Mouse (Mus musculus): Measurements from ENCODE around the gene Gm7970. TPM values are rescaled to one million over a fixed set of nuclear protein-coding genes. Genes with fewer than 3 reads are reported as not detected.
"Not testable (repeated sequence)": the region's sequence is repeated elsewhere in the genome, so short reads cannot be mapped to it uniquely, and the experiment has no call there.

Gene Gm7970
- not detected in 2 replicates for polyA plus RNA-seq (2015; fragmentation: Nextera tagmentation; extraction: Ambion mirVana)

DNA sequence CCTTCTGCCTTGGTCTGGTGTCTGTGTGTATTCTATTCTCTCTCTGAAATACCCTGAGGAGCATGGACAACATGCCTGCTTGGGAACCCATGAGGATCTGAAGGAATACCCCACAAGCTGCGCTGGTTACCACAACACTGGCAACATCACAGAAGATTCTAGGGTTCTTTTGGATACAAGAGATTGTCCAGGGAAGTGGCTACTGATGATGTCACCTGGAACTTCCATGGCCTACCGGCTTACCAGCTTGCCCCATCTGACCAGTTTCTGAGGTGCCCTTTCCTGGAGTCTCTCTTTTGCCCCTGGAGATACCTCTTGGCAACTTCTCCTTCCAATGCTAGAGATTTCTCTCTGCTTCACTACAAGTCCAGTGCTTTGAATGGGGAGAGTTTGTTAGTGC lies at the start of gene Gm7970:
Gene Gm7970 (minus strand): TSS at position 101 of the 400 bp plus-strand sequence.
- not testable (repeated sequence) for H3K4me3 ChIP-seq (ENCODE audit: low read length); H3K9me3 ChIP-seq (replicated peaks; ENCODE audit: control insufficient read depth, low read length); H3K4me1 ChIP-seq (ENCODE audit: control insufficient read depth, insufficient read depth, low read length); H3K4me2 ChIP-seq (ENCODE audit: low read depth, low read length); H3K9ac ChIP-seq (ENCODE audit: low read length); H3K36me3 ChIP-seq (ENCODE audit: control insufficient read depth, insufficient read depth); ATAC-seq (replicated peaks; ENCODE audit: extremely low read depth, insufficient read depth, low FRiP score); H3K27me3 ChIP-seq (ENCODE audit: control insufficient read depth, insufficient read depth, low read length); H3K27ac ChIP-seq (ENCODE audit: low read length)
- WGBS: no CpG with 5 or more reads among the region's 2 CpGs

DNA sequence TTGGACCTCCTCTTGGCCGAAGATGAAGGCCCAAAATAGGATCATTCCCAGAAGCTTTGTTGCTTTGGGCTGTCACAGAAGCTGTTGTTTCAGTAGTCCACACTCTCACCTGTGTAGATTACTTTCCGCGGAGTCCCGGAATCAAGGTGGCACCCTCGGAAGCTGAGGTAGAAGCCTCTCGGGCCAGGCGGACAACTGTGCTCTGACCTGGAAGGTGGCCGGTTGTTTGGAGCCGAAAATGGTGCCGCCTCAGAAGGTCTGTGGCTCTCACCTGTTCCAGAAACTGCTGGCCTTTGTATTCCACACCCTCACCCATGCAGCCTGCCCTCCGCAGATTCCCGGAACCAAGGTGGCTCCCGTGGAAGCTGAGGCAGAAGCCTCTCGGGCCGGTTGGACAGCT lies 45.6 kb upstream of the Gm7970 start:
- H3K27ac ChIP-seq (ENCODE audit: low read length); H3K9ac ChIP-seq (ENCODE audit: low read length); H3K27me3 ChIP-seq (ENCODE audit: control insufficient read depth, insufficient read depth, low read length); H3K36me3 ChIP-seq (ENCODE audit: control insufficient read depth, insufficient read depth); ATAC-seq (replicated peaks; ENCODE audit: extremely low read depth, insufficient read depth, low FRiP score); H3K4me1 ChIP-seq (ENCODE audit: control insufficient read depth, insufficient read depth, low read length); H3K4me3 ChIP-seq (ENCODE audit: low read length); H3K4me2 ChIP-seq (ENCODE audit: low read depth, low read length); H3K9me3 ChIP-seq (replicated peaks; ENCODE audit: control insufficient read depth, low read length): not testable (repeated sequence)
- 86% methylated on average over 15 of the region's 15 CpGs for WGBS

DNA sequence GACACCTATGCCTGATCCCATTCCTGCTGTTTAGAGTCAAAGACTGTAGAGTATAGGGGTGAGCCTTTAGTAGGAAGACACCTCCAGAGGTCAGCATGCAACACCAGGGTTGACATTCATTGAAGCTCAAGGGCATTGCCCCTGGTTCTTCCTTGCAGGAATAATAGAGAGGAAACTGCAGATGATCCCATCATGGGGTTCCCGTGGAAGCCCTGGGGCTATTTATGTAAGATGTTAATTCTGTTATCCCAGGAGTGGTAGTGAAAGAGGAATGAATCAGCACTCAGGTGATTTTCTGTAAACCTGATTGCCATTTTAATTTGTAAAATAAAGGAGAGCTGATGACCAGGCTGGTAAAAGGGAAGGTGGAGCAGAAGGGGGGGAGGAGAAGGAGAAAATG lies 31.0 kb upstream of the Gm7970 start:
- ATAC-seq (replicated peaks; ENCODE audit: extremely low read depth, insufficient read depth, low FRiP score): not testable (repeated sequence)

DNA sequence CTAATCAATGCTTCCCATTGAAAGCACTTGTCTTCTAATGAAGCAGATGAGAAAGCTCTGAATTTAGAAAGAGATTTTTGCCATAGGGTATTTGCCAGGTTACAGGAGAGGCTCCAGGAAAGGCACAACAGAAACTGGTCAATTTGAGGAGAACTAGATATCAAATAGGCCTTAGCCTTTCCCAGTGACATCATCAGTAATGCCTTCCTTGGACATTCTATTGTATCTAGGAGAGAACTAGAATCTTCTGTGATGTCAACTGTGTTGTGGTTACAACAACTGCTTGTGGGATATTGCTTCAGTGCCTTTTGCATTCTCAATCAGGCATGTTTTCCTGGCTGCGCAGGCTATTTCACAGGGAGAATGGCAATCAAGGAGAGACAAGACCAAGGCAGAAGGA lies 17.5 kb upstream of the Gm7970 start, which contains the start of gene 1700049E17Rik2:
Gene 1700049E17Rik2 (plus strand): TSS at position 301 of the 400 bp plus-strand sequence.
- WGBS: no CpG with 5 or more reads among the region's 1 CpGs
- H3K9ac ChIP-seq (ENCODE audit: low read length); ATAC-seq (replicated peaks; ENCODE audit: extremely low read depth, insufficient read depth, low FRiP score); H3K4me3 ChIP-seq (ENCODE audit: low read length); H3K4me1 ChIP-seq (ENCODE audit: control insufficient read depth, insufficient read depth, low read length); H3K27ac ChIP-seq (ENCODE audit: low read length); H3K27me3 ChIP-seq (ENCODE audit: control insufficient read depth, insufficient read depth, low read length); H3K9me3 ChIP-seq (replicated peaks; ENCODE audit: control insufficient read depth, low read length); H3K4me2 ChIP-seq (ENCODE audit: low read depth, low read length); H3K36me3 ChIP-seq (ENCODE audit: control insufficient read depth, insufficient read depth): not testable (repeated sequence)

More for the DNA sequence above, 31.0 kb upstream of the Gm7970 start:
- WGBS: 79% methylated on average over 1 of the region's 1 CpGs
- not testable (repeated sequence) for H3K4me1 ChIP-seq (ENCODE audit: control insufficient read depth, insufficient read depth, low read length); H3K36me3 ChIP-seq (ENCODE audit: control insufficient read depth, insufficient read depth); H3K4me2 ChIP-seq (ENCODE audit: low read depth, low read length); H3K4me3 ChIP-seq (ENCODE audit: low read length); H3K27me3 ChIP-seq (ENCODE audit: control insufficient read depth, insufficient read depth, low read length); H3K9ac ChIP-seq (ENCODE audit: low read length); H3K27ac ChIP-seq (ENCODE audit: low read length); H3K9me3 ChIP-seq (replicated peaks; ENCODE audit: control insufficient read depth, low read length)

DNA sequence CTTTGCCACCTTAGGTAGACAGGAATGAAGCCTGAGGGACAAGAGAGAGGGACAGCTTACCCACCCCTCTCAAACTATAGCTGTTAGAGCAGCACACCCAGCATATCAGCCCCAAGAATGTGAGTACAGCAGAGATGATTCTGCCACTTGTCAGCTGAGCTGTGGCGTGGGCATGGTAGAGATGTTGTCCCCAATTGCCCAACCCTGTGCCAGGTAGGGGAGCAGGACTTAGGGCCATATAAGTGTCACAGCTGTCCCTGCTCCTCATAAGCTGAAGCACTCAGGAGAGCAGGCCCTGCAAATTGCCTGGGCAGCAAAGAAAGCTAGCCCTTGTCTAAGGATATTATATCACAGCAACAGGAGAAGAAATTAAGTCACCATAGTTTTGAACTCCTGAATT lies 30.7 kb downstream of the Gm7970 start:
- not testable (repeated sequence) for H3K4me3 ChIP-seq (ENCODE audit: low read length); H3K9ac ChIP-seq (ENCODE audit: low read length); ATAC-seq (replicated peaks; ENCODE audit: extremely low read depth, insufficient read depth, low FRiP score); H3K27ac ChIP-seq (ENCODE audit: low read length); H3K27me3 ChIP-seq (ENCODE audit: control insufficient read depth, insufficient read depth, low read length); H3K36me3 ChIP-seq (ENCODE audit: control insufficient read depth, insufficient read depth); H3K9me3 ChIP-seq (replicated peaks; ENCODE audit: control insufficient read depth, low read length); H3K4me1 ChIP-seq (ENCODE audit: control insufficient read depth, insufficient read depth, low read length); H3K4me2 ChIP-seq (ENCODE audit: low read depth, low read length)
- 53% methylated on average over 1 of the region's 1 CpGs for WGBS

DNA sequence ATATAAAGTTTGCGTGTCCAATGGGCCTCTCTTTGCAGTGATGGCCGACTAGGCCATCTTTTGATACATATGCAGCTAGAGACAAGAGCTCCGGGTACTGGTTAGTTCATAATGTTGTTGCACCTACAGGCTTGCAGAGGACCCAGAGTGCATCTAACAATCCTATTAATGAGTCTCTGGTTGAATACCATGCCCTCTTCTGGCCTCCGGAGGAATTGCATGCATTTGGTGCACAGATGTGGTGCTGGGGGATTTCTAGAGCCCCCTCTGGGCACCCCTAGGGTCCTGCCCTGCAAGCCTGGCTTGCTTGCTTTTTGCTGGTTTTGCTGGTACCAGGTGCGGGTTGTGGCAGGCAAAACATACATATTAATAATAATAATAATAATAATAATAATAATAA lies 34.7 kb downstream of the Gm7970 start:
- 62% methylated on average over 5 of the region's 5 CpGs for WGBS
- H3K27ac ChIP-seq (ENCODE audit: low read length); H3K27me3 ChIP-seq (ENCODE audit: control insufficient read depth, insufficient read depth, low read length); H3K36me3 ChIP-seq (ENCODE audit: control insufficient read depth, insufficient read depth); H3K9me3 ChIP-seq (replicated peaks; ENCODE audit: control insufficient read depth, low read length); ATAC-seq (replicated peaks; ENCODE audit: extremely low read depth, insufficient read depth, low FRiP score); H3K9ac ChIP-seq (ENCODE audit: low read length); H3K4me2 ChIP-seq (ENCODE audit: low read depth, low read length); H3K4me3 ChIP-seq (ENCODE audit: low read length); H3K4me1 ChIP-seq (ENCODE audit: control insufficient read depth, insufficient read depth, low read length): not testable (repeated sequence)

Other genes starting within 250 kb of the Gm7970 start
- not detected in 2 replicates for gene Gm5798, start 207.0 kb downstream of the Gm7970 start, polyA plus RNA-seq (2015; fragmentation: Nextera tagmentation; extraction: Ambion mirVana)
- not detected in 2 replicates for gene Gm7945, start 169.2 kb downstream of the Gm7970 start, polyA plus RNA-seq (2015; fragmentation: Nextera tagmentation; extraction: Ambion mirVana)
- not detected in 2 replicates for gene Gm6482, start 147.3 kb downstream of the Gm7970 start, polyA plus RNA-seq (2015; fragmentation: Nextera tagmentation; extraction: Ambion mirVana)
- not detected in 2 replicates for gene Gm7954, start 102.1 kb downstream of the Gm7970 start, polyA plus RNA-seq (2015; fragmentation: Nextera tagmentation; extraction: Ambion mirVana)
- not detected in 2 replicates for gene Gm3486, start 66.1 kb downstream of the Gm7970 start, polyA plus RNA-seq (2015; fragmentation: Nextera tagmentation; extraction: Ambion mirVana)
- not detected in 2 replicates for gene 1700049E17Rik2, start 17.6 kb upstream of the Gm7970 start, polyA plus RNA-seq (2015; fragmentation: Nextera tagmentation; extraction: Ambion mirVana)
- gene Gm3072, start 69.0 kb upstream of the Gm7970 start, polyA plus RNA-seq (2015; fragmentation: Nextera tagmentation; extraction: Ambion mirVana): not detected in 2 replicates
- not detected in 2 replicates for gene Gm3676, start 90.9 kb upstream of the Gm7970 start, polyA plus RNA-seq (2015; fragmentation: Nextera tagmentation; extraction: Ambion mirVana)
- not detected in 2 replicates for gene Gm8068, start 146.3 kb upstream of the Gm7970 start, polyA plus RNA-seq (2015; fragmentation: Nextera tagmentation; extraction: Ambion mirVana)
- not detected in 2 replicates for gene Gm7929, start 195.0 kb upstream of the Gm7970 start, polyA plus RNA-seq (2015; fragmentation: Nextera tagmentation; extraction: Ambion mirVana)
- gene Gm47189, start 216.9 kb upstream of the Gm7970 start, polyA plus RNA-seq (2015; fragmentation: Nextera tagmentation; extraction: Ambion mirVana): not detected in 2 replicates

All from heart, embryonic 16.5 days (tissue).